Mouse (Mus musculus) frontal cortex, postnatal 36 days (tissue): ENCODE measurements around the gene Metrnl.
A peak's percentile ranks its signal among the peaks of the same experiment; 100 is the strongest.
"Not testable (repeated sequence)": the region's sequence is repeated elsewhere in the genome, so short reads cannot be mapped to it uniquely, and the experiment has no call there.

Source experiments
- DNase-seq, 2 experiments: peaks; one replicate each; pipeline ENCODE4 v3.0.0; 2022; ENCODE audit warnings: low spot score in 2 of 2

Metrnl gene

DNA sequence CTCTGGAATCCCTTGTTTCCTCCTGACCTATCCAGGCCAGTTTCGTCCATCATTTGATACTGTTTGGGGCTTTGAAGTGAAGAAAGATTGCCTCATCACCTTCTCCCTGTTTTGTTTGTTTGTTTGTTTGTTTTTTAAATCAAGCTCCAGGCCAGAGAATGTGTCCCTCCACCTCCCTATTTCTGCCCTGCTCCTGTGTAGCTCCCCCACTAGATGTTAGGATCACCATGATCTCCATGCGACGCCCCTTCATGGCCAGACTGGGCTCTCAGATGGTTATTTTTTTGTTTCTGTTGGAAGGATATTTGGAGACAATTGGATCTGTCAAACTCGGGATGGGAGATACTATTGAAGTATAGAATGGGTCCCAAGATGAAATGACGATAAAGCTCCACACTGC lies at the start of gene Metrnl:
TSS of gene Metrnl (plus strand) at position 301 of the 400 bp plus-strand sequence.
- DNase-seq, result no peak

DNA sequence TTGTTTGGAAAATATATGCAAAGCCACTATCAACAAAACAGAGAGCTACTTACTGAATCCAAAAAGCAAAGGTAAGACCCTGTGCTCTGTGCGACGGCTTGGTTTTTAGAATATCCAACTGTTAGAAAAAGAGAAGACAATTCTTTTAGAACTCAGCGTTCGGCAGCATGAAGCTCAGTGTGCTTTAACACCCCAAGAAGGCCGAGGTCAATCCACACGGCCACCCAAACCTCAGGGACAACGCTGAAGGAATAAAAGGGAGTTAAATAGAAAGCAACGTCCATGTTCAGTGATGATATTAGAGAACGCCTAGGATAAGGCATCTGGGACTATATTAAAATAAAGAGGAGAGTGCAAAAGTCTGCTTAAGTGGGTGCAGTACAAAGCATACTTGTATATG lies 49.8 kb upstream of the Metrnl start:
- no peak for DNase-seq

DNA sequence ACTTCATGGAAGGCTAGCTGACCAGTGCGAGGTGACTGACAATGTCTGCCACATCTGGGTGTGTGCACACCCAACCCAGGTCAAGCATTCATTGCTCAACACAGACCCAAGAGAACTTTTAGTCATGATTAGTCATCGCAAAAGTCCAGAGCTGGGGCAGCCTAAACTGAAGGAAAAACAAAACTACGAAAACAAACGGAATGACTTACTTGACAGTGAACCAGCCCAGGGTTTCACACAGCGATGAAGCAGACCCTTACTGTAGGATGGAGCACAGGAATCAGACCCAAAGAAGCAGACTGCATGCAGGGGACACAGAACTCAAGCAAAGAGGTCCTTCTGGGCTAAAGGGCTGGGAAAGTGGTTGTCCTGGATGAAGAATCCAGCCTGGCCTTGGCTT lies 49.4 kb upstream of the Metrnl start:
- no peak for DNase-seq

- peak; percentile 39 to 62 for DNase-seq
Measured at GRCm38 (mm10) chr11:121652547-121653305, 48.6 kb upstream of the Metrnl start.

- no peak for DNase-seq
Measured at GRCm38 (mm10) chr11:121653631-121654030, 47.7 kb upstream of the Metrnl start.

- no peak for DNase-seq
Measured at GRCm38 (mm10) chr11:121654406-121654945, 46.9 kb upstream of the Metrnl start.

- DNase-seq, result no peak
Measured at GRCm38 (mm10) chr11:121655166-121655806, 46.1 kb upstream of the Metrnl start.

- no peak for DNase-seq
Measured at GRCm38 (mm10) chr11:121655807-121656511, 45.4 kb upstream of the Metrnl start.

DNA sequence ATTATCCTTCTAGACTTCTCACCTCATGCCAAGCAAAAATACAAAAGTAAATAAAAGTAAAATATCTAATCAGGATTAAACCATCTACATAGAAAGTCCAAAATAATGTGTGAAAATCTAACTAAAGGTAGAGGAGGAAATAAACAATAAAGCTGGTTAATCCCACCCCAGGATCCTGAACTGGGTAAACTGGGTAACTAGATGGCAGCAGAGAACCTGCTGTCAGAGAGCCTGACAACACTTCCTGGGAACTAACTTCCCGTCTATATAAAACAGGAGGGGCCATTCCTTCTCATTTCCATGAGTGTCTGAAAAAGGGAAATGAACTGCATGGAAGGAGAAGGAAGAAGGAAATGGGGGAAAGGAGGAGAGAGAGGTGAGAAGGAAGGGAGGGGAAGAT lies 43.2 kb upstream of the Metrnl start:
- no peak for DNase-seq

DNA sequence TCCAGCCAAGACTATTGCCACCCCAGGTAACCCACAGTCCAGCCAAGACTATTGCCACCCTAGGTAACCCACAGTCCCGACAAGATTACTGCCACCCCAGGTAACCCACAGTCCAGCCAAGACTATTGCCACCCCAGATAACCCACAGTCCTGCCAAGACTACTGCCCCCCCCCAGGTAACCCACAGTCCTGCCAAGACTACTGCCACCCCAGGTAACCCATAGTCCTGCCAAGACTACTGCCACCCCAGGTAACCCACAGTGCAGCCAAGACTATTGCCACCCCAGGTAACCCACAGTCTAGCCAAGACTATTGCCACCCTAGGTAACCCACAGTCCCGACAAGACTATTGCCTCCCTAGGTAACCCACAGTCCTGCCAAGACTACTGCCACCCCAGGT lies 40.7 kb upstream of the Metrnl start:
- DNase-seq, result not testable (repeated sequence)

- DNase-seq, result no peak
Measured at GRCm38 (mm10) chr11:121661116-121661515, 40.2 kb upstream of the Metrnl start.

GRCm38 (mm10) chr11:121667541-121667940 lies 33.8 kb upstream of the Metrnl start:
- no peak for DNase-seq

DNA sequence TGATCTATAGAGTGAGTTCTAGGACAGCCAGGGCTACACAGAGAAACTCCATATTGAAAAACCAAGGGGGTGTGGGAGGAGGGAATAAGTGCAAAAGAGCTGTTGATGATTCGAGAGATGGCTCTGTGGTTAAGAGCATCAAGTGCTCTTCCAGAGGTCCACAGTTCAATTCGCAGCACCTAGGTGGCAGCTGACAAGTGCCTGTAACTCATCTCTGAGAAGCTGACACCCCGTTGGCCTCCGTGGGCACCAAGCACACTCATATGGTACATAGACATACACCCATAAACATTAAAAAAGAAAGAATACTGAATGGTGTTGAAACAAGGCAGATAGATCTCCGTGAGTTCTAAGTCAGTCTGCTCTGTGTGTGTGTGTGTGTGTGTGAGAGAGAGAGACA lies 32.6 kb upstream of the Metrnl start:
- no peak for DNase-seq

- DNase-seq, result no peak
Measured at GRCm38 (mm10) chr11:121670926-121671325, 30.4 kb upstream of the Metrnl start.

- no peak for DNase-seq
Measured at GRCm38 (mm10) chr11:121672312-121672989, 28.9 kb upstream of the Metrnl start.

- peak; percentile 100 for DNase-seq
Measured at GRCm38 (mm10) chr11:121672990-121673572, 28.3 kb upstream of the Metrnl start, which contains the start of gene B3gntl1. Gene B3gntl1, minus strand, starts transcription at chr11:121673153.

DNA sequence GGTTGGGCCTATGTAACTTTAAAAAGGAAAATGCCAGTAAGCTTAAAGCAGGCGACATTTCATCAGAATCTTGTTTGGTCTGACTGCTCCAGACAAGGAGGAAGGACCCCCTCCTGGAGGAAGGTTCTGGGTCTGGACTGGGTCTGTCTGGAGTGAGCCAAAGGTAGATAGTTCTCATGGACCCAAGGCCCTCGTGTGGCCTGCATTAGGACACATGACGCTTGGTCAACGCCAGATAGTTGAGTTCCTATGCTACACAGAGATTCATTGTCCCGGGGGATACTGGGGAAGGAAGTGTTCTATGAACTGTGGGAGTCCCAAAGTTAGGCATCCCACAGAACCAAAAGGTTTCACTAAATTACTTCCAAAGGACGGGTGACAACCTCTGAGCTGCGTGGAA lies 27.7 kb upstream of the Metrnl start:
- no peak for DNase-seq

DNA sequence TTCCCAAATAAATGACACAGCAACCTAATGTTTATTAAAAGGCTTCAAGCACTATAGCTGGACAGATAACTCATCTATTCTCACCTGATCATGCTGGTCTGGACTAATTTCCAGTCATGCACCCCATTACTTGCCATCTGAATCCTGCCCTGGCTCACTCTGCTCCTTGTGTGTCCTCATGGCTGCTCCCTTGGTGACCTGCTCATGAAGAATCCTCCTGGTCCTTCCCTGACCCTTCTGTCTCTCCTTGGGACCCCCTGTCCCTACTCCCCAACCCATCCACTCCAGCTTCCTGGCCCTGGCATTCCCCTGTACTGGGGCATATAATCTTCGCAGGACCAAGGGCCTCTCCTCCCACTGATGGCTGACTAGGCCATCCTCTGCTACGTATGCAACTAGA lies 24.5 kb upstream of the Metrnl start:
- no peak for DNase-seq

- DNase-seq, result no peak
Measured at GRCm38 (mm10) chr11:121679581-121679980, 21.8 kb upstream of the Metrnl start.

GRCm38 (mm10) chr11:121680750-121681149 lies 20.6 kb upstream of the Metrnl start:
- DNase-seq, result no peak

DNA sequence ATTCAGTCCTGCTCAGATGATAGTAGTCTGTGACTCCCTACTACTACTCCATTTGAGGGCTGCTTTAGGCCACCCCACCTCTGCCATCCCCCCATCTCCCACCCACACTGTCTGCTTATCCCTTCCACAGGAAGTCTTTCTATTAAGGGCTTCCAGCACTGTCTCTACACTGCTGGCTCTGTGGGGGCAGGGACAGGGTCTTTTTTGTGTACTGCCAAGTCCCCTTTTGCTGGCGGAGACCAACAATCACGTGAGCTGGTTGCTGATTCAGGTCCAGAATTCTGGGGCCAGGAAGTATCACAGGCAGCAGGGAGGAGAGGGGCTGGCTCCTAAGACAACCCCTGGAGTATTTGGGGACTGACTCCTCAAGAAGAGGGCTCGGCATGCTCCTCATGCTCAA lies 18.1 kb upstream of the Metrnl start:
- no peak for DNase-seq
